Mouse (Mus musculus) limb, embryonic 12.5 days (tissue): ENCODE results near the gene Aldh9a1. TPM values are rescaled to one million over a fixed set of nuclear protein-coding genes. Genes with fewer than 3 reads are reported as not detected.
A peak's percentile ranks its signal among the peaks of the same experiment; 100 is the strongest.

Experiments used
- ATAC-seq: fragments of 200-750 bp; cut with Nextera tagmentation; 2 replicates; pipeline ENCODE4 v1.8.0; 2017; ENCODE audit warnings: low read depth, moderate TSS enrichment; ENCODE audit not compliant: insufficient number of reproducible peaks, insufficient read depth, low FRiP score, low TSS enrichment
- H3K27ac ChIP-seq: fragments of 300-500 bp; sonication (generic); 2 replicates; pipeline ENCODE4 v1.5.1; 2016; ENCODE audit warnings: mild to moderate bottlenecking, moderate library complexity
- H3K27me3 ChIP-seq: fragments of 300-500 bp; sonication (generic); 2 replicates; pipeline ENCODE4 v1.6.1; 2016; ENCODE audit warnings: mild to moderate bottlenecking, moderate library complexity
- H3K36me3 ChIP-seq: fragments of 300-500 bp; sonication (generic); 2 replicates; pipeline ENCODE4 v1.6.1; 2016; ENCODE audit warnings: mild to moderate bottlenecking, moderate library complexity
- H3K4me1 ChIP-seq: fragments of 300-500 bp; sonication (generic); replicated peaks from 2 replicates; pipeline ENCODE4 v1.6.1; 2016
- H3K4me2 ChIP-seq: fragments of 300-500 bp; sonication (generic); 2 replicates; pipeline ENCODE4 v1.6.1; 2016; ENCODE audit warnings: mild to moderate bottlenecking, moderate library complexity
- H3K4me3 ChIP-seq: fragments of 300-500 bp; sonication (generic); replicated peaks from 2 replicates; pipeline ENCODE4 v1.5.1; 2016; ENCODE audit warnings: mild to moderate bottlenecking
- H3K9ac ChIP-seq: fragments of 300-500 bp; sonication (generic); replicated peaks from 2 replicates; pipeline ENCODE4 v1.6.1; 2016; ENCODE audit warnings: mild to moderate bottlenecking, moderate library complexity
- H3K9me3 ChIP-seq: fragments of 300-500 bp; sonication (generic); 2 replicates; pipeline ENCODE4 v1.6.1; 2016; ENCODE audit warnings: mild to moderate bottlenecking, moderate library complexity
- WGBS: fragments of 180-500 bp; shearing (Covaris S2); methylation state at CpG from one replicate; pipeline ENCODE4 v1.1.7; 2016; 5-methylcytosine and 5-hydroxymethylcytosine counted together
- polyA plus RNA-seq: library from polyadenylated mRNA; unstranded; fragments of >200 nt; fragmentation: Nextera tagmentation; extraction: Ambion mirVana; gene quantifications from 2 replicates; pipeline ENCODE4 v1.2.1, GENCODE M21; 2016

Aldh9a1 gene
- 42.3 and 43.9 TPM in 2 replicates for polyA plus RNA-seq

GRCm38 (mm10) chr1:167349815-167350596 is at the start of gene Aldh9a1:
TSS of gene Aldh9a1 (plus strand) at chr1:167349991.
- H3K4me3 ChIP-seq = peak within 1 kb of the TSS; percentile 69
- peak within 1 kb of the TSS; percentile 73 for H3K9ac ChIP-seq
- peak within 1 kb of the TSS; percentile 86 for H3K4me2 ChIP-seq
- peaks cover 7% of the 10 kb centered on the region; the same call in 1 of the 2 replicates for H3K4me1 ChIP-seq
- H3K27ac ChIP-seq = peak within 1 kb of the TSS; percentile 80
- under 1% methylated on average over 55 of the region's 55 CpGs for WGBS
- peaks cover 9% of the 10 kb centered on the region for H3K36me3 ChIP-seq
- ATAC-seq = peak; percentile 96
- H3K9me3 ChIP-seq = no peaks in the 10 kb centered on the region
- no peaks in the 10 kb centered on the region for H3K27me3 ChIP-seq

- Histone ChIP-seq H3K36me3 (no peaks in the 10 kb centered on the region), H3K27me3 (no peaks in the 10 kb centered on the region), H3K27ac (no peak overlapping the region), H3K4me1 (no peaks in the 10 kb centered on the region), H3K9me3 (no peaks in the 10 kb centered on the region), H3K4me3 (no peak overlapping the region), H3K4me2 (no peak overlapping the region), H3K9ac (no peak overlapping the region)
- 70% methylated on average over 2 of the region's 2 CpGs for WGBS
- ATAC-seq = no peak
Measured at GRCm38 (mm10) chr1:167300122-167300521, 49.7 kb upstream of the Aldh9a1 start.

GRCm38 (mm10) chr1:167305501-167306137 is 44.2 kb upstream of the Aldh9a1 start:
- H3K27ac ChIP-seq = no peak overlapping the region
- H3K27me3 ChIP-seq = no peaks in the 10 kb centered on the region
- WGBS = 76% methylated on average over 7 of the region's 7 CpGs
- H3K9ac ChIP-seq = no peak overlapping the region
- H3K4me1 ChIP-seq = peaks cover 7% of the 10 kb centered on the region
- H3K4me2 ChIP-seq = no peak overlapping the region
- H3K36me3 ChIP-seq = peaks cover 3% of the 10 kb centered on the region
- no peak for ATAC-seq
- H3K4me3 ChIP-seq = no peak overlapping the region
- no peaks in the 10 kb centered on the region for H3K9me3 ChIP-seq

- Histone ChIP-seq H3K9ac (no peak overlapping the region), H3K27me3 (no peaks in the 10 kb centered on the region), H3K4me2 (no peak overlapping the region), H3K4me1 (peaks cover 7% of the 10 kb centered on the region), H3K27ac (no peak overlapping the region), H3K9me3 (no peaks in the 10 kb centered on the region), H3K36me3 (peaks cover 10% of the 10 kb centered on the region), H3K4me3 (no peak overlapping the region)
- 76% methylated on average over 5 of the region's 5 CpGs for WGBS
- no peak for ATAC-seq
Measured at GRCm38 (mm10) chr1:167306451-167307240, 43.1 kb upstream of the Aldh9a1 start.

GRCm38 (mm10) chr1:167307674-167308073 is 42.1 kb upstream of the Aldh9a1 start:
- H3K9me3 ChIP-seq = no peaks in the 10 kb centered on the region
- 68% methylated on average over 11 of the region's 11 CpGs for WGBS
- H3K4me1 ChIP-seq = peaks cover 7% of the 10 kb centered on the region
- H3K27ac ChIP-seq = no peak overlapping the region
- peaks cover 18% of the 10 kb centered on the region for H3K36me3 ChIP-seq
- H3K4me3 ChIP-seq = peak overlapping the region; percentile 67
- no peaks in the 10 kb centered on the region for H3K27me3 ChIP-seq
- H3K4me2 ChIP-seq = peak overlapping the region; percentile 73
- no peak for ATAC-seq
- no peak overlapping the region for H3K9ac ChIP-seq

GRCm38 (mm10) chr1:167308261-167309054 is 41.3 kb upstream of the Aldh9a1 start, which contains the start of gene Tmco1:
TSS of gene Tmco1 (plus strand) at chr1:167308378.
- Histone ChIP-seq H3K36me3 (peaks cover 21% of the 10 kb centered on the region), H3K9me3 (no peaks in the 10 kb centered on the region), H3K27me3 (no peaks in the 10 kb centered on the region), H3K9ac (peak within 1 kb of the TSS; percentile 78), H3K4me1 (peaks cover 7% of the 10 kb centered on the region), H3K4me3 (peak within 1 kb of the TSS; percentile 67), H3K27ac (peak within 1 kb of the TSS; percentile 94), H3K4me2 (peak within 1 kb of the TSS; percentile 73)
- WGBS = under 1% methylated on average over 82 of the region's 82 CpGs
- ATAC-seq = peak; percentile 95

GRCm38 (mm10) chr1:167312367-167312766 is 37.4 kb upstream of the Aldh9a1 start:
- Histone ChIP-seq H3K4me1 (peaks cover 7% of the 10 kb centered on the region), H3K27me3 (no peaks in the 10 kb centered on the region), H3K9ac (no peak overlapping the region), H3K4me2 (no peak overlapping the region), H3K36me3 (peaks cover 42% of the 10 kb centered on the region), H3K4me3 (no peak overlapping the region), H3K9me3 (no peaks in the 10 kb centered on the region), H3K27ac (no peak overlapping the region)
- no peak for ATAC-seq

- ATAC-seq = no peak
- Histone ChIP-seq H3K27me3 (no peaks in the 10 kb centered on the region), H3K36me3 (peaks cover 49% of the 10 kb centered on the region), H3K27ac (no peak overlapping the region), H3K4me1 (peaks cover 7% of the 10 kb centered on the region), H3K4me2 (no peak overlapping the region), H3K4me3 (no peak overlapping the region), H3K9me3 (no peaks in the 10 kb centered on the region), H3K9ac (no peak overlapping the region)
- WGBS = 85% methylated on average over 4 of the region's 4 CpGs
Measured at GRCm38 (mm10) chr1:167313220-167313619, 36.6 kb upstream of the Aldh9a1 start.

- H3K4me3 ChIP-seq = no peak overlapping the region
- WGBS = 96% methylated on average over 6 of the region's 6 CpGs
- no peak overlapping the region for H3K9ac ChIP-seq
- no peak overlapping the region for H3K4me2 ChIP-seq
- no peak for ATAC-seq
- H3K9me3 ChIP-seq = no peaks in the 10 kb centered on the region
- no peak overlapping the region for H3K27ac ChIP-seq
- H3K27me3 ChIP-seq = no peaks in the 10 kb centered on the region
- H3K4me1 ChIP-seq = no peaks in the 10 kb centered on the region
- peaks cover 88% of the 10 kb centered on the region for H3K36me3 ChIP-seq
Measured at GRCm38 (mm10) chr1:167321691-167322090, 28.1 kb upstream of the Aldh9a1 start.

GRCm38 (mm10) chr1:167328776-167329175 is 21.0 kb upstream of the Aldh9a1 start:
- no peaks in the 10 kb centered on the region for H3K9me3 ChIP-seq
- H3K27ac ChIP-seq = no peak overlapping the region
- H3K4me3 ChIP-seq = no peak overlapping the region
- no peak for ATAC-seq
- no peak overlapping the region for H3K9ac ChIP-seq
- H3K4me2 ChIP-seq = no peak overlapping the region
- no peaks in the 10 kb centered on the region for H3K27me3 ChIP-seq
- no peaks in the 10 kb centered on the region for H3K4me1 ChIP-seq
- 92% methylated on average over 6 of the region's 6 CpGs for WGBS
- peaks cover 76% of the 10 kb centered on the region for H3K36me3 ChIP-seq
